Mouse (Mus musculus): Measurements from ENCODE around the gene Abcd4. TPM values are rescaled to one million over a fixed set of nuclear protein-coding genes. Genes with fewer than 3 reads are reported as not detected.

Gene Abcd4
- total RNA-seq (2015; ENCODE audit: low replicate concordance) (0.38 and 2.3 TPM in 2 replicates), total RNA-seq (2017; ENCODE audit: low replicate concordance) (0.77 and 2.0 TPM in 2 replicates)

DNA sequence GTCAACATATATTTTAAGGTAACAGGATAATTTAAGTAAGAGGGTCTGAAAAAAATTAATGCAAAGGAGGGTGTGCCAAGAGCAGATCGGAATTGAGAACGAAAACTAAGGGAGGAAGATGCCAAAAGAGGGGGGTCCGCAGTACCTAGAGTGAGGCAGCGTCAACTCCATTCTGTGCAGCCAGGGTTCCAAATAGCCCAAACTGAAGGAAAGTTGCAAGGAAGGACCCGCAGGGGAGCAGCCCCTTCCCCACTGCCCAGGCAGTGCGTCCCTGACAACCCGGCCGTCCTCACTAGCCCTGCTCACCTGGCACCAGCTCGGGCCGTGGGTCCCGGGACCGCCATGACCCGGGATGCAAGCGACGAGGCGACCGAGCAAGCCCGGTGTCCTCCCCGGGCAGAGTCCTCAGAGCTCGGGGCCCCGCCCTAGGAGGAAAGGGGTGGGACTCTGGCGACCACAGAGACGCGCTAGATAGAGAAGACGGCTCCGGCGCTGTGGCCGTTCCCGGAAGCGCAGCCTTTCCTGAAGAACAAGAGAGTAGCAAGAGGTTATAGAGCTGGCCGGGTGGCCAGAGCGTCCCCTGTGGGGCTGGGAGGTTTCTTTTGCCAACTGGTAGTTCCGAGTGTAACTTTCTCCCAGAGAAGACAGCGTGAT, at the start of gene Abcd4:
Abcd4 (minus strand) TSS at position 437 of the 654 bp plus-strand sequence.
- peak; percentile 99 for ATAC-seq (replicated peaks; ENCODE audit: low FRiP score, poor library complexity, severe bottlenecking)

DNA sequence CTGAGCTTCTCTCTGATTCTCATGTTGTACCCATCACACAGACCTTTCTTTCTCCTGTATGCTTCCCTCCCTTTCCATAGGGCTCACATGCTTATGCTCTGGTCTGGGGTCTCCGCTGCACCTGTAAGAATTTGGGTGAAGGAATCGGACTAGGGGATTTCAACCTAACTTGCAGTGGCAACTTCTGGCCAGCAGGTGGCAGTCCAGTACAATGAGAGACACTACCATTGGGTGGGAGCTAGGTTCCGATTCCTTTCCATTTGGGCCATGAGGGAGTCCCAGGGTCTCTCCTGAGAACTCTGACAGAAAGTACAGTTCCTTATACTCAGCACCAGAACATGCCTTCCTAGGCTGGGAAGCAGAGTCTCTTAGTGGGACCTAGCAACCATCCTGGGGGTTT, 36.7 kb upstream of the Abcd4 start:
- ATAC-seq (replicated peaks; ENCODE audit: low FRiP score, poor library complexity, severe bottlenecking) = peak; percentile 63

DNA sequence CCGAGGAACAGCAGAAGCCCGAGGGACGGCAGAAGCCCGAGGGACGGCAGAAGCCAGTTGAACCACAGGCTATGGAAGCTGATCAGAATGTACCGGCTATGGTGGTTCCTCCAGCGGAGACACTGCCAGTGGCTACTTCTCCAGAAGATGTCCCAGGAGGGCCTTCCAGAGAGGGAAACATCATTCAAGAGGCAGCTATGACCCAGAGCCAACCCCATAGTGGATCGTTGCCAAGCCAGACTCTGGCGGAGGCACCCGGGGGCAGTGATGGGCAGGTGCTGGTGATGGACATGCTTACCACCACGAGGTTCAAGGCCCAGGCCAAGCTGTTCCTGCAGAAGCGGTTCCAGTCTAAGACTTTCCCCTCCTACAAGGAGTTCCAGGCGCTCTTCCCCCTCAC, 33.0 kb upstream of the Abcd4 start:
- ATAC-seq (replicated peaks; ENCODE audit: low FRiP score, poor library complexity, severe bottlenecking) = no peak

DNA sequence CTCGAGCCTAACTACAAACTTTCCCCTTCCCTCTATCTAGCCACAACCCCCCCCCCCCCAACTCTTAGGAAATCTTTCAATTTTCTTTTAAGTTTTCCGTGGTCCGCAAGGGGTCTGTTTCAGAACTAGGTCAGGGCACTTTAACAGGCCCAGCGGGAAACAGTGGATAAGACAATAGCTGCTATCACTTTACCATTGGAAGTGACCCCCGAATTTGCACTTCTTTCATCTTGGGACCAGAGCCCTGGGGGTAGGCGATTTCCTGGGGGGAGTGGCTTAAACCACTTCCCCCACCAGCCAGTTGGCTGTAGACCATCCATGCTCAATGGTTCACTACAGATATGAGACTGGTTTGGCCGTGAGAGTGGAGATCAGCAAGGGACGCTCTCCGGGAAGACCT, 23.4 kb upstream of the Abcd4 start, which contains the start of gene Vrtn:
Vrtn (plus strand) TSS at position 366 of the 400 bp plus-strand sequence.
- ATAC-seq (replicated peaks; ENCODE audit: low FRiP score, poor library complexity, severe bottlenecking) = no peak

DNA sequence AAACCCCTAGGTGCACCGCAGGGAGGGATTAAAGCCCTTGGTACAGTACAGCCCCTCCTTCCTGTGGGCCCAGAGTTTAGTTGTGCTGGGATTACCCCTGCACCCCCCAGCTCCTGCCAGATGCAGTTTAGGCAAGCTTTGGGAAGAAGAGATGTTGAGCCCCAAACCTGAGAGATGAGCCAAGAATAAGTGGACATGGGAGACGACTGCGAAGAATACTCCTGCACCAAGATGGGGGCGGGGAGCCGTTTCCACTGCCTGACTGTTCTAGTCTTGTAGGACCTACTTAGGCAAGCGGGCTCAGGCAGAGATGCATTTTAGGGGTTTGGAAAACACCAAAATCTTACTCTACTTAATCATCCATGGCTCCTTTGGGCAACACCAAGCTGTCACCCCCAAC, 23.0 kb upstream of the Abcd4 start:
- ATAC-seq (replicated peaks; ENCODE audit: low FRiP score, poor library complexity, severe bottlenecking) = no peak

DNA sequence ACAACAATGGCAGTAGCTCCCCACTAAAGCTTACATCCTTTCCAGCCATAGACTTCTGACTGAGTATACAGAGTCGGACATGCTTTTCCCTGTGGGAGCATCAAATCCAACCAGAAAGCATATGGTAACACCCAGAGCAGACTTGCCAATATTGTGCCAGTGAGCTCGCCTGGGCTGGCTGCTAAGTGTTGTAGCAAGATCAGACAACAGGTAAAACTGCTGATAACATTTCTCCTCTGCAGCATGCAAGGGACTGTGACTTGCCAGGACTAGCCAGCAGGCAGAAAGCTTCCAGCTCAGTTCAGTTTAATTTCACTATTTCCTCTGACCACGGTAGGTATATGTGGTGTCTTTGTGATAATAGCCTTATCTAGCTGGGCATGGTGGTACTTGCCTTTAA, 14.7 kb upstream of the Abcd4 start:
- no peak for ATAC-seq (replicated peaks; ENCODE audit: low FRiP score, poor library complexity, severe bottlenecking)

DNA sequence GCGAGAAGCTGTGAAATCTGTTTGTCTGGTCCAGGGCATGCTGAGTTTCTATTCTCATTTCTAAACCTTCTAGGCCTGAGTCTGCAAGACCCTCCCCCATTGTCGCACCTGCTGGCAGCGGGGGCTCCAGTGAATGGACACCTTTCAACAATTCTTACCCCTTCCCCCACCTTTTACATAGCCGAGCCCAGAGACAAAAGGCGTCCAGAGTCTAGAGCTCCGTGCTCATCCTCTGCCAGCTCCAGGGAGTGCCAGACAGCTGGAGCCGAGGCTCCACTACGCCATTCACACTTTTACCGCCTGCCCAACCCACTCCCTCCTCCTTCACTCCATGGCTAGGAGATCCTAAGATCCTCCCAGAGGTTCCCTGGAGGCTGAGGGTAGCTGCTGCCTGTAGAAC, 7.9 kb upstream of the Abcd4 start:
- no peak for ATAC-seq (replicated peaks; ENCODE audit: low FRiP score, poor library complexity, severe bottlenecking)

DNA sequence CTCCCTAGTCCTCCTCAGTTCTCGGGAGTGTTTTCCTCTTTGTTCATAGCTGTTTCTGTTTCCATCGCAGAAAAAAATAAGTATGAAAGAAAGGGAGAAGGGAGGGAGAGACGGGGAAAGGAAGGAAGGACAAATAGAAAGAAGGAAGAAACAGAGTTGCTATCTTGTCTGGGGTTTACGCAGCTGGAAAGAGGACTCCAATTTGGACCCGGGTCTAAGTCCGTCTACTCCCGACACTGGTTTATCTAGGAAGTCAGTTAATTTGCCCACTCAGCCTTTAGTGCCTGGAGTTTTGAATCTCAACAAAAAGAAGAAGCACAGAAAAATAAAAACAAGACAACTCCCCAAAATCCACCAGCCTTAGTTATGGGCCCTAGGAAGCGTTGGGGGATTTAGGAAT, 7.4 kb upstream of the Abcd4 start:
- ATAC-seq (replicated peaks; ENCODE audit: low FRiP score, poor library complexity, severe bottlenecking) = no peak

DNA sequence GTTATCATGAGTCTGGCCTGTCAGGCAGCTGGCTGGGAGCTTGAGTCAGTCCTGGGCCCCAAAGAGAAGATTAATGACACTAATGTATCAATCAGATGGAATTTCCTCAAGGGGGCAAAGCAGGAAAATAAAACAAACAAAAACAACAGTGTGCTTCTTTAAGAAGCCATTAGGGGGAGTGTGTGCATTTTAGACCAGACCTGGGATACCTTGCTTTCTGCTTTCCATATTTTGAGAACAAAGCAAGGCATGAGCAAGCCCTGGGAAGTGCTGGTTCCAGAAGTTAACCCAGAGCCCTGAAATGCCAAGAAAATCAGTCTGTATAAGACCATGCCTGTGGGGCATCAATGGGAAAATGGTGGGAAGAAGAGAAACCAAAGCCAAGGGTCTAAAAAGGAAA, 3.8 kb upstream of the Abcd4 start:
- ATAC-seq (replicated peaks; ENCODE audit: low FRiP score, poor library complexity, severe bottlenecking) = no peak

DNA sequence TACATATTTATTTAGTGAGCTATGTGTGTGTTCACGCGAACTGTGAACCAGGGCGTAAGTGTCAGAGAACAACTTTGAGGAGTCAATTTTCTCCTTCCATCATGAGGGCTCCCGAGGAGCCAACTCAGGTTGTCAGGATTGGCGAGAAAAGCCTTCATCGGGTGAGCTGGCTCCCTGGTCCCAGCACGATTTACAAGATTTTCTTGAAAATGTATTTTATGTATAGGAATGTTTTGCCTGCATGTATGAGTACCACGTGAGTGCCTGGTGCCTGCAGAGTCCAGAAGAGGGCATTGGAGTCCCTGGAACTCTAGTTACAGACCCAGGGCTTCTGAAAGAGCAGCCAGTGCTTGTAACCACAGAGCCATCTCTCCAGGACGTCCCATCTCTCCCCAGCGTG, 450 bp upstream of the Abcd4 start:
- 0 out of 2 replicates have a peak, but pooled peaks have one; percentile 14 for ATAC-seq (replicated peaks; ENCODE audit: low FRiP score, poor library complexity, severe bottlenecking)

DNA sequence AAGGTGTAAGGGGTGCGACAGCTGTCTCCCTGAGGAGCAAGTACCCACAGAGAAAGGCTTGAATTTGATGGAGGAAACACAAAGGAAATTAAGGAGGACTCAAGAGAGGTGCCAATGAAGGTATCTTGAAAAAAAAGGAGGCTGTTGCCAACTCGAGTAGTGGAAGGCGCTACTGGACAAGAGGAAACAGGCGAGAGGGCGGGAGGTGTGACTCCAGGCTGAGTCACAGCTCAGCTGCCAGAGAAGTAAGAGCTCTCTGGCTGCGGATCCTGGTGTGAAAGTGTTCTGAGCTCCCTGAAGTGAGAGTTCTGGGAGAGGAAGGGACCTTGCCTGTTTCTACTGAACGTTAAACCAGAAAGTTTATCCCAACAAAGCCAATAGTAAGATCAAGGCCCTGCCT, 2.7 kb downstream of the Abcd4 start:
- ATAC-seq (replicated peaks; ENCODE audit: low FRiP score, poor library complexity, severe bottlenecking) = no peak

DNA sequence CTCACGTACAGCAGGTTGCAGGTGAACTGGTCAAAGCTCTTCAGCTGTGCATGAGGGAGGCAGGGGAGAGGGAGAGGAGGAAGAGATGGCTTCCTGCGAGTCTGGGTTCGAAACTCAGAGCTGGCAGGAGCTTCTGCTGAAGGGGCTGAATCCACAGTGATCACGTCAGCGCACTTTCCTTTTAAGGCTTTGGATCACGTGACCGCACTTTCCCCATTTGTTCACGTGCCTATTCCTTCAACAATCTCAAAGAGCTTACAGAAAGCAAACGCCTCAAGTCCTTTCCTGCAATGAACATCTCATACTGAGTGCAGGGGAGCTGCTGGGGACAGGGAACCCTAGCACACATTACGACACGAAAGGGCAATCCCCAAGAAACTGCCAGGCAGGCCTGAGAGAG, 3.2 kb downstream of the Abcd4 start:
- ATAC-seq (replicated peaks; ENCODE audit: low FRiP score, poor library complexity, severe bottlenecking) = no peak

DNA sequence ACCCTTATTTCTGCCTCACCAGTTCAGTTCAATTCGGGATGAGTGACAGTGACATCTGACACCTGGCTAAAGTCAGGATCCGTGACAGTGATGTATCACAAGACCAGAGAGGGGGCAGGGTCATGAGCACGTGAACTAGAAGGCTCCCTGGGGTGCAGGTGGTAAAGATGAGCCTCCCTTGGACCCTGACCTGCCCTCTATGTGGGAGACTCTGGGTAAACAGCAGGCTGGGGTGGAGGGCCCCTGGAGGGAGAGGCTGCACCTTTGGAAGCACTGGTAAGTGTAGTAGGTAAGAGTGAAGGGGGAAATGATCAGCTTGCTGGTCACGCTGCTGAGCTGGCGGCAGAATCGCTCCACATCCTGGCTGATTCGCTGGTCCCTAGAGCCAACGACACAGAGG, 4.7 kb downstream of the Abcd4 start:
- no peak for ATAC-seq (replicated peaks; ENCODE audit: low FRiP score, poor library complexity, severe bottlenecking)

DNA sequence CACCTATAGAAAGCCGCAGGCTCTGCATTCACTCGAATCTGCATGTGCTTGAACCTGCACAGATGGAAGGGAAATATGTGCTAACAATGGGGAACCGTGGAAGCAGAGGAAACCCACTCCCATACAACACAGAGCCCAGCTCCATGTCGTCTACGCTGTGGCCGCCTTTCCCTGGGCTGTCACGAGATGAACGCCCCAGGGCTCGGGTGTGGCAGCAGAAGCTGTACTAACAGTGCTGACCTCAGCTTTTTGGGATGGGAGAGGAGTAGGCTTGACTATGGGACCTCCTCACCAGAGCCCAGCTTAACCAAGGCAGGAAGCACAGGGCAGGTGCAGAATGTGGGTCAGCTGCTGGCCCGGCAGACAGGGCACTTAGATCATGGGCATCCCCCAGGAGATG, 5.5 kb downstream of the Abcd4 start:
- ATAC-seq (replicated peaks; ENCODE audit: low FRiP score, poor library complexity, severe bottlenecking) = 0 out of 2 replicates have a peak, but pooled peaks have one; percentile 26

DNA sequence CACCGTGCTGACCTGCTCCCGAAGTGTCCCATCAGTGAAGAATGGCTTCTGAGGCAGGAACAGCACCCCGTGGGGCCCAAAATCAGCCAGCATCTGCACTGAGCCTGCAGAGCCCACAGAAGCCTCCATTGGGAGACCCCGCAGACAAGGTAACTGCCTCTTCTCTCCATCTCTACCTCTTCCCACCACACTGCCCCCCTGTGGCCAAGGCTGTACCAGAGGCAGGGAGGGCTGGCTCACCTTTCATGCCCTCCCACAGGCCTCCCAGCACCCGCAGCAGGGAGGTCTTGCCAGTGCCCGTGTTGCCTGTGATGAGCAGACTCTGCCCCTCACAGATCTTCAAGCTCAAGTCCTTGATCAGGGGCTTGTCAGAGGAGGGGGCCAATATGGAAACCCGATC, 11.4 kb downstream of the Abcd4 start:
- no peak for ATAC-seq (replicated peaks; ENCODE audit: low FRiP score, poor library complexity, severe bottlenecking)

DNA sequence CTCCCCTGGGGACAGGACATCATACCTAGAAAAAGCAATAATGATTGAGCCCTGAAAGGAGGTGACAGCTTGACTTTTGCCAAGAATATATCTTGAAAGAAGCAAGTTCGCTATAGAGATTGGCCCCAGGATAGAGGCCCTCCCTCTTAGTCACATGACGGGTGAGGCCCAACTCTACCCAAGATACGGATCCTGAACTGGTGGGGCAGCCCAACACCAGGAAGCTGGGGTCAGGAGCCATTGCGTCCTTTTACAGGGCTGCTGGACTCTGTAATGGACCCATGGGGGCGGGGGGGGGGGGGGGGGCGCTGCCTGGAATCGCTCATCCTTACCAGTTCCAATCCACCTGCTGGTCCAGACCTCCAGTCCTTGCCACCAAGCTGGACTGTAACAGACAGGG, 13.2 kb downstream of the Abcd4 start:
- ATAC-seq (replicated peaks; ENCODE audit: low FRiP score, poor library complexity, severe bottlenecking) = no peak

DNA sequence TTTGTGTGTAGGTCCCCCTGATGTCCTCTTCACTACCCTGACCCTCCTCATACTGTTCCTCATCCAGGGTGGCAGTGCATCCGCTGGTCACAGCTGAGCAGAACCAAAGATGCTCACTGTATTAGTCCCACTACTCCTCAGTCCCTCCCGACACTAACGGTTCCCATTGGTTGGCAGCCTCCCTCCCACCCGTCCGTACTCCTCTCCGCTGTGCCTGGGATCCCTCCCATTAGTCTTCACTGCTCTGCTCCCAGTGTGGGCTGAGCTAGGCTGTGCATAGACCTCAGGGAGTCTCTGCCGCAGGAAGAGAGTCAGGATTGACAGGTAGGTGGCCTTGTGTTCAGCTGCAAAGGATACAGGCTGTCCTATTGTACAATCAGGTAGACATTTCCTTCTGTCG, 18.9 kb downstream of the Abcd4 start:
- ATAC-seq (replicated peaks; ENCODE audit: low FRiP score, poor library complexity, severe bottlenecking) = peak; percentile 28; the same call in 1 of the 2 replicates

DNA sequence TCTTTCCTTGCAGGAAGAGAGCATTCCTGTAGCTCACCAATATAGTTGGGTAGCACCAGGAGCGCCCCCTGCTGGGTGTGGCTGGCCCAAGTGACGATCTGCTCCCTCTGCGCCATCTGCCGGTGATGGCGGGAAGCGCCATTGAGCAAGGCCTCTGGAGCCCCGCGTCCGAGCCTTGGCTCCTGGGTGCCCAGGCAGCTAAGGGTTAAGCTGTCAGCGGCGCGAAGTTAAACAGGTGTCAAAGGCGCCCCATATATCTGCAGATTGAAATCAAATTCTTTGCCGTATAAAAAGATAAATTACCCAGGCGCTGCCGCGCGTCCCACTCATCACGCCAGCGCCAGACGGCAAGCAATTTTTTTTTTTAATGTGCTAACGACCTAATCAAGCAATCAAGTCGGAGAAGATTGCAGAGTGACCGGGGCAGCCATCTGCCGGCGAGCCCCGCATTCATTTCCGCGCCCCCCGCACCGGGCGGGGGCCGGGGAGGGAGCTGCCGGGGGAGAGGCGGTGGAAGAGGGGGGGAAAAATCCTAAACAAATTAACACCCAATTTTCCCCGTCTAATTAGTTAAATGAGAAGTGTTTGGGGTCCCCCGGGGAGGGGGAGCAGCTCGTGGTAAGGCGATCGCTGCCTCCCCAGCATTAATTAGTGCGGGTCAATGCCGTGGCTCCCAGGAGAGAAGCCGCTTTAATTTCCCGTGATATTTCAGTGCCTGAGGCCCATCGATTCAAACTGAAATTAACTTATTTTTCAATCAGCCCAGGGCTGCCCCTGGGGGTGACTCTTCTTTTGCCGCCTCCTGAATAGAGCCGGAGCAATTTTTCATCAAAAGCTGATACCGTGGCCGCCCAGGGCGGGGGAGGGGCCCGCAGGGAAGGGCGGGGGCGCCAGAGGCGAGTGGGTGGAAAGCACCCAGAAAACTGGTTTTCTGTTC, 27.1 kb downstream of the Abcd4 start:
- peak; percentile 92 for ATAC-seq (replicated peaks; ENCODE audit: low FRiP score, poor library complexity, severe bottlenecking)

DNA sequence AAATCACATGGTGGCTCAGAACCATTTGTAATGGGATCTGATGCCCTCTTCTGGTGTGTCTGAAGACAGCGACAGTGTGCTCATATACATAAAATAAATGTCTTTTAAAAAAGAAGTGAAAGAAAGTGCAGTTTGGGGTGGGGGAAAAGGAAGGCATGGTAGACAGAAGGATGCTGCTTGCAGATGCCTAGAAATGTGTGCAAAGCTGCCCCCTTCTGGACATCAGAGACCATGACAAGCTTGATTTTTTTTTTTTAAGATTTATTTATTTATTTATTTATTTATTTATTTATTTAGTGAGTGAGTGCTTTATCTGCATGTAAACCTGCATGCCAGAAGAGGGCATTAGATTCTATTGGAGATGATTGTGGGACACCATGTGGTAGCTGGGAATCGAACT, 35.9 kb downstream of the Abcd4 start:
- ATAC-seq (replicated peaks; ENCODE audit: low FRiP score, poor library complexity, severe bottlenecking) = no peak

DNA sequence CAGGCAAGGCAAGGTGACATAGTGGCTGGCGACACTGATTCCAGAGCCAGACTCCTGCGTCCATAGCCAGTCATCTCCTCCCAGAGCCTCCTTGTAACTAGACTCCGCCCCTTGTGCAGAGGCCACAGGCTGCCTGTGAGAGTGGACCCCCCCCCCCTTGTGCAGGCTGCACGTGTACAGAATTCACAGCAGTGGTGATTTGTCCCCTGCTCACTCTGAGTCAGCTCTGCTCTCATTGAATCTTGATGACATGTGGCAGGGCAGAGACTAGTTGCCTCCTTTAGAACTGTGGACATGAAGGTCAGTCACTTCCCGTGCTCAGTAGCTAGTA, 38.8 kb downstream of the Abcd4 start:
- no peak for ATAC-seq (replicated peaks; ENCODE audit: low FRiP score, poor library complexity, severe bottlenecking)

All from erythroblast, adult 5-6 weeks (primary cell).